ENCODE assay signal across 15 mouse cellular contexts in genomic region chr4:22103001-22103587, GRCm38 (mm10).
DNase-seq lines count a peak whose midpoint lies in the region; ATAC-seq and TF ChIP-seq lines count a peak whose summit lies in the region.
"Had no signal": no experiment of that assay in that cellular context is flagged by ENCODE, and none has a peak within 500 bp of the region (broad histone marks: within the 10 kb centered on the region; RNA-seq: fewer than 3 reads in every experiment).

No protein-coding gene starts in this region.

- no peaks in the 10 kb centered on the region for H3K36me3 ChIP-seq in forebrain, embryonic 14.5 days (ENCODE audit: control insufficient read depth, insufficient read depth, low read length)
- H3K36me3 ChIP-seq in hindbrain, embryonic 14.5 days (replicated peaks; ENCODE audit: control insufficient read depth, insufficient read depth) = no peaks in the 10 kb centered on the region
- H3K36me3 ChIP-seq in midbrain, postnatal 0 days (ENCODE audit: insufficient read depth, low read length) = no peaks in the 10 kb centered on the region

- no peaks in the 10 kb centered on the region for H3K9me3 ChIP-seq in forebrain, embryonic 14.5 days (replicated peaks; ENCODE audit: control insufficient read depth, low read length)
- no peaks in the 10 kb centered on the region for H3K9me3 ChIP-seq in hindbrain, embryonic 14.5 days (ENCODE audit: control insufficient read depth, low read length)
- no peaks in the 10 kb centered on the region for H3K9me3 ChIP-seq in midbrain, postnatal 0 days (ENCODE audit: low read length)

- H3K9ac ChIP-seq in forebrain, embryonic 14.5 days (ENCODE audit: low read length) = no peak overlapping the region
- H3K9ac ChIP-seq in hindbrain, embryonic 14.5 days = no peak overlapping the region
- no peak overlapping the region for H3K9ac ChIP-seq in midbrain, postnatal 0 days (replicated peaks; ENCODE audit: low read length, poor library complexity, severe bottlenecking)

- no peak overlapping the region for H3K4me2 ChIP-seq in forebrain, embryonic 14.5 days (ENCODE audit: low read length)
- H3K4me2 ChIP-seq in hindbrain, embryonic 14.5 days (replicated peaks) = no peak overlapping the region
- H3K4me2 ChIP-seq in midbrain, postnatal 0 days (ENCODE audit: low read depth, low read length, poor library complexity, severe bottlenecking) = no peak overlapping the region

- no peak for DNase-seq in layer of hippocampus, adult 2 months (ENCODE audit: low spot score in 2 of 2)
- DNase-seq in layer of hippocampus, adult 11-12 months (ENCODE audit: low spot score) = no peak
- peak; percentile 66 for DNase-seq in forebrain, embryonic 14.5 days (ENCODE audit: low spot score)
- DNase-seq in hindbrain, embryonic 14.5 days (ENCODE audit: low spot score) = peak; percentile 40
- peak; percentile 63 for DNase-seq in midbrain, postnatal 0 days (ENCODE audit: low spot score)
- no peak for DNase-seq in gastrocnemius, postnatal 4 days (ENCODE audit: low spot score in 2 of 2)
- no peak for DNase-seq in embryo, embryonic 9.5 days (ENCODE audit: extremely low spot score)
- DNase-seq: cerebellum, adult 11 months; embryo, embryonic 11 days; heart, adult 2 months; liver; lung, adult 18-20 months; right cerebral cortex, postnatal 25 days; thymus, postnatal 36 days had no signal

- 61% methylated on average over 8 of the region's 8 CpGs for WGBS in forebrain, embryonic 14.5 days
- 44% methylated on average over 8 of the region's 8 CpGs for WGBS in hindbrain, embryonic 14.5 days
- WGBS in midbrain, postnatal 0 days = 42% methylated on average over 8 of the region's 8 CpGs

- peak; percentile 81 for ATAC-seq in forebrain, embryonic 14.5 days
- peak; percentile 84 for ATAC-seq in hindbrain, embryonic 14.5 days (ENCODE audit: low FRiP score)
- ATAC-seq in midbrain, postnatal 0 days (ENCODE audit: low FRiP score) = peak; percentile 70; the same call in 1 of the 2 replicates

- no peak for TF ChIP-seq CTCF in layer of hippocampus, adult 2 months (conservative IDR thresholded peaks at IDR 0.05)
- TF ChIP-seq CTCF in midbrain, postnatal 0 days (IDR thresholded peaks at IDR 0.05) = no peak

- H3K27ac ChIP-seq in layer of hippocampus, adult 2 months = peak overlapping the region; percentile 62
- peak overlapping the region; percentile 29 for H3K27ac ChIP-seq in forebrain, embryonic 14.5 days (ENCODE audit: low read depth, low read length)
- H3K27ac ChIP-seq in hindbrain, embryonic 14.5 days = peak overlapping the region; percentile 56
- peak overlapping the region; percentile 8; the same call in 1 of the 2 replicates for H3K27ac ChIP-seq in midbrain, postnatal 0 days (ENCODE audit: low read depth, low read length)
- H3K27ac ChIP-seq: heart, adult 2 months had no signal

- no peak overlapping the region for H3K4me3 ChIP-seq in layer of hippocampus, adult 2 months
- H3K4me3 ChIP-seq in forebrain, embryonic 14.5 days (ENCODE audit: low read depth, low read length) = no peak overlapping the region
- H3K4me3 ChIP-seq in hindbrain, embryonic 14.5 days (replicated peaks; ENCODE audit: low read length) = no peak overlapping the region
- H3K4me3 ChIP-seq in midbrain, postnatal 0 days (ENCODE audit: low read depth, low read length) = no peak overlapping the region
- H3K4me3 ChIP-seq: heart, adult 2 months; myocyte had no signal

- peaks cover 7% of the 10 kb centered on the region for H3K4me1 ChIP-seq in forebrain, embryonic 14.5 days (ENCODE audit: control insufficient read depth, insufficient read depth, low read length)
- H3K4me1 ChIP-seq in hindbrain, embryonic 14.5 days (replicated peaks; ENCODE audit: control insufficient read depth, insufficient read depth, low read length) = no peaks in the 10 kb centered on the region
- no peaks in the 10 kb centered on the region for H3K4me1 ChIP-seq in midbrain, postnatal 0 days (ENCODE audit: insufficient read depth, low read length)

- H3K27me3 ChIP-seq in forebrain, embryonic 14.5 days (replicated peaks; ENCODE audit: control insufficient read depth, insufficient read depth, low read length) = no peaks in the 10 kb centered on the region
- no peaks in the 10 kb centered on the region for H3K27me3 ChIP-seq in hindbrain, embryonic 14.5 days (ENCODE audit: control insufficient read depth, insufficient read depth, low read length)
- H3K27me3 ChIP-seq in midbrain, postnatal 0 days (ENCODE audit: insufficient read depth, low read length) = no peaks in the 10 kb centered on the region

Comparison
In these comparisons a context has a peak if more than half of its experiments do, and no peak if none do; other contexts are left out.
1. DNase-seq: peak in forebrain, embryonic 14.5 days (single experiment), hindbrain, embryonic 14.5 days (single experiment) and midbrain, postnatal 0 days (single experiment); none in layer of hippocampus, adult 2 months (0 of 2), layer of hippocampus, adult 11-12 months (single experiment), gastrocnemius, postnatal 4 days (0 of 2) and embryo, embryonic 9.5 days (single experiment).
2. H3K27ac ChIP-seq: peak in every context shown above with its lines; median percentile 62 in layer of hippocampus, adult 2 months; 56 in hindbrain, embryonic 14.5 days; 29 in forebrain, embryonic 14.5 days; 8 in midbrain, postnatal 0 days.
3. Peak in every context shown above with its lines, with median percentiles within 50 percentile points of each other: ATAC-seq.